Mouse (Mus musculus) MEL-GATA-1-ER (cell line): Measurements from ENCODE around the gene Lmx1b.

Experiments
- DNase-seq: peaks from one replicate; pipeline ENCODE4 v3.0.0-alpha.2; 2012; ENCODE audit warnings: low read depth; ENCODE audit errors: extremely low read depth

The Lmx1b gene

DNA sequence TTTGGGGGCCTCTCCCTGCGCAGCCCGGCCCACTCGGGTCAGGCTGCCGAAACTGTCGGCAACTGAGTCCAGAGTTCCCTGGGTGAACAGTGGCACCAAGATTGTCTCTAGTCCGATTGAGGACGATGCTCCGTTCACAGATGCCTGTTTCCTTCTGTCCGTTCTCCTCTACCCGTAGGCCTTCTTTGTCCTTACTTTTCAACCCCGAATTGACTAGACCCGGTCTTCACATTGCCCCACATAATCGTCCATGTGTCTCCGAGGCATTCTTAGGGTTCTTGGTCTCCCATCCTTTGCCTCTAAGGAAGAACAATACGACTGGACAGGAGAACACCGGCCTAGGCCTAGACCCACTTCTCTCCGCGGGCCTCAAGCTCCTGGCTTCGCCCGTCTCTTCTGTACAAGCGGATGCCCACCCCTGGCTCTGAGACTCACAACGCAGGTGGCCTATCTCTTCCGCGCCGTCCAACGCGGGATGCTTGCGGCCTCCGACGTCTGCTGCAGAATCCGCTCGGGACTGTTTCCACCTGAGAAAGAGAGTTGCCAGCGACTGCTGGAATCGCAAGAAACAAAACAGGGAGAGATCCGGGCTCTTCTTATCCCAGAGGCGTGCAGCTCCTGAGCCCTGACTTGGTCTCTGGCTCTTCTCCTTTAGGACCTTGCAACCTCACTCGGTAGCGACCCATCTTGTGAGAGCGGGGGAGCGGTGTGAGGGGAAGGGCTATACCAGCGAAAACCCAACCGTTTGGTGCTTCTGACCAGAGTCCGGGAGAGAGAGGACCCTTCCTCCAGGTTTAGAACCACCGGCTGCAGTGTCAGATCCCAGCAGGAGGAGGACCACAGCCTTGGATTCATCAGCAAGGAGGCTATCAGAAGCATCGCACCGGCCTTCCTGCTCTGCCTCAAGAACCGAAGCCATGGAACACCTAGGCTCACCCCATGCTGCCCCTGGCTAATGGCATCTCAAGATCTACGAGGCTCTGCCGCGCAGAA lies 3.7 kb upstream of the Lmx1b start:
- no peak for DNase-seq

DNA sequence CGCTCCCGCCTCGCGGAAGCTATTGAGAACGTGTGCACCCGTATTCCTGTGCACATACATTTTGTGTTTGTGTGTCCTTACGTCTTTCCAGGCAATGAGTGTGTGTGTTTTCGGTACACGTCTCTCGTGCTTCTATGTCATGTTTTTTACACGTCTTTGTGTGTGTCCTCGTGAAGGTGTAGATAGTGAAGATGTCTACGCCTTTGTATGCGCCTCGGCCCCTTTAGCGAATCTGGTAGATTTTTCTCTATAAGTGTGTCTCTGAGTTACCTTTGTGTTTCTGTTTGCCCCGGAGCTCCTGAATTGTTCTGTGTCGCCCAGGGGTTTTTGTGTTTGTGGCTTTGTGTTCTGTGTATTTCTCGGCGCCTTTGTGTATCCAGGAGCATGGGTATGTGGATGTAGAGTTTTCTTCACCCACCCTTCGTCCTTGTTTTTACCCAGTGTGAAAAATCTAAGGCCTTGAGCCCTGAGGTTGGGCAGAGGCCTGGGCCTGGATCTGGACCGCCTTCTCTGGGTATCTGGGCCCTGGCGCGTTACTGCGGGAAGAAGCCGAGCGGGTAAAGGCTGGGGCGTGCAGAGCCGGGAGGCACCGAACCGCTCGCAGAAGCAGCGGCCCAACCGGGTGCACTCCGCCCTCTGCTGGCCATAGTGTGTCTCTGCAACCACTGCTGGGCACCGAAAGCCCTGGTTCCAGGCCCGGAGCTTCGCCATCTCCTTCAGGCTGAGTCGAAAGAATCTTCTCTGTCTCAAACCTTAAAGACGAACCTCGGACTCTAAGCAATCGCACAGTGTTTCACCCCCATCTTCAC lies 2.5 kb upstream of the Lmx1b start:
- DNase-seq = no peak

DNA sequence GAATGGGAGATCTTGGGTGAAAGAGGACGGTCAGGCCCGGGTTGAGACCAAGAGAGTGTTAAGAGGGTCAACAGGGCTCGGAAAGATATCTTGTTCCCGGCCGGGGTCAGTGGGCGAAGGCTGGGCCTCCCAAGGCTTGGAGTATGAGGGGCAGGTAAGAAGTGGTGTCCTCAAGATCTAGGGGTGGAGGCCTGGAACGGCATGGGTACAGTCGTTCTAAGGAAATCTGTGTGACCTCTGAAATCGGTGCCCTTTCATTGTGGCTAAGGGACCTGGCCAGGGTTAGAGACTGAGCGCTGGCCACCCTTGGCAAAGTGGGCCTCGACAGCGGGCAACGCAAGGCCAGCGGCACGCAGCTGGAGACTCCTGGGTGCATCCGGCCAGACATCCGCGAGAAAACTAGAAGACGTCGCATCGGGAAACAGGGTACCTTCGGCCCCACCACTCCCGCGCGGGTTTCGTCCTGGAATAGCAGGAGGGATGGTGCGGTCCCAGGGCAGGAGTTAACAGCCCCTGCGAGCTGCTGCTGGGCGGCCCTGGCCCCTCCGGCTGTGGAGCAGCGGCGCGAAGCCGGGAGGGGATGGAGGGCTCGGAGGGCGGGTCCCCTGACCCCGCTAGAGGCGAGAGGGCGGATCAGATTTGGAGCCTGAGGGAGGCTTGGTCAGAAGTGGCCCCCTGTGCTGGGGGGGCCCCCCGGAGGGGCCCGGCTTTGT lies 1.7 kb upstream of the Lmx1b start:
- DNase-seq = no peak

DNA sequence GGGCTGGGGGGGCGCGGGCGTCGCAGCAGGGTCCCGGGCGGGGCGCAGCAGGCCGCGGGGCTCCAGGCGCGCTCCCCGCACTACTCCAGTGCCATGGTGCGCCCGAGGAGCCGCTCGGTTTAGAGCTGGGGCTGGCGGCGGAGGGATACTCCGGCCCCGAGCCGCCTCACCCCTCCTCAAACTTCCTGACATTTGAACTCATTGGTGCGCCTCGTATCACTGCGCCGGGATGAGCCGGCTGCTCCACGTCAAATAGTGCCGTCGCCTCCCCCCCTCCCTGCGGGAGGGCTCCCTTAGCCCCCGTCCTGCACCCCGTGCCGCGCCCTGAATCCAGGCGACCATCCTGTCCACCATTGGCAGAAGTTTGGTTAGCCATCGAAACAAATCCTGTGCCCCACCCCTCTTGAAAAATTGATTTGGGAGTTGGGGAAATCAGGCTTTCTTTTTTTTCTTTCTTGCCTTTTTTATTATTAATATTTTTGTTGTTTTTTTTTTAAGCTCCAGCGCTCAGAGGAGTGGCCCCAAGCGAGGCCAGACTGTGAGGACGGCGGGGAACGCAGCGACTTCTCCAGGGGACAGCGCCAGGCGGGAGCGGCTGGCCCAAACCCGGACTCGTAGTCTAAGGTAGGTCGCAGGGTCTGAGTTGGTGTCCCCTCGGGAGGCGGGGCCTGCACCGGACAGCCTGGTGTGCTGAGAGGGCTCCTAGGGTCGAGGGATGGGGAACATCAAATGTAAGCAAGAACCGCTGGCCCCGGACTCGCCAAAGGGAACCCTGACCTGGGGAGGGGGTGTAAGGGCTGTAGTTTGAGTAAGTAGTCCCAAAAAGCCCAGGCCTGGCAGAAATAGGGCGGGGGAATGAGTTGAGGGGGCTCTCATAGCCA lies 907 bp upstream of the Lmx1b start:
- DNase-seq = no peak

DNA sequence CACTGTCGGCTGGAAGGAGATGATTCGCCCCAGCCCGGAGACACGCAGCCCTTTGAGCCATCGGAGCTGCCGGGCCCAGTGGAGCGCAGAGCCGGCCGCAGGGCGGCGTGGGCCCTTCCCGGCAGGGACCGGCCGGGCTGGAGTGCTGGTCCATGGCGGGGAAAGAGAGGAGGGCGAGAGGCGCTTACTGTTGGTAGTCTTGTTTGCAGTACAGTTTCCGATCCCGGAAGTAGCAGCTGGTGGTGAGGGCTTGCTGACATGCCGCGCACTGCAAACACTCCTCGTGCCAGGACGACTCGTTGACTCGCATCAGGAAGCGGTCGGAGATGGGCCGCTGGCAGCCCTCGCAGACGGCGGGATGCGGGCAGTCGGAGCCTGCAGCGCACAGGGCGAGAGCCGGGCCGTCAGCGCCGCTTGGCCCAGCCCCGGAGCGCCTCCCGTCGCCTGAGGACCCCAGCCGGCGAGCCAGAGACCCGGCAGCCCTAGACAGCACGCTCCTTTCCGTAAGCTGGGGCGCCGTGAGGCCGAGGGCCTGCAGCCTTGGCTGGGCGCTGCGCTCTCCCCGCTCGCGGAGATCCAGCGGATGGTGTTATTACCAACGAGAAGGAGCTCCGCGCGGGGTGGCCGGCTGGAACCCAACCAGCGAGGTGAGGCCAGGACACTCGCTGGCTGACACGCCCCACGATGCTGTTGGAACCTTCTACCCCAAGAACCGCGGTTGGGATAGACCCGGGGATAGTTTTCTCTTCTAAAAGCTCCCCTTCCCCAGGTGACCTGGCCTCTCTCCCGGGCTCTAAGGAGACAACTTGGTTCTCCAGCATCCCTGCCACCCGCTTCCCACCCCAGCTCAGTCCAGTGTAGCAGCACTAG lies 775 bp downstream of the Lmx1b start:
- no peak for DNase-seq

DNA sequence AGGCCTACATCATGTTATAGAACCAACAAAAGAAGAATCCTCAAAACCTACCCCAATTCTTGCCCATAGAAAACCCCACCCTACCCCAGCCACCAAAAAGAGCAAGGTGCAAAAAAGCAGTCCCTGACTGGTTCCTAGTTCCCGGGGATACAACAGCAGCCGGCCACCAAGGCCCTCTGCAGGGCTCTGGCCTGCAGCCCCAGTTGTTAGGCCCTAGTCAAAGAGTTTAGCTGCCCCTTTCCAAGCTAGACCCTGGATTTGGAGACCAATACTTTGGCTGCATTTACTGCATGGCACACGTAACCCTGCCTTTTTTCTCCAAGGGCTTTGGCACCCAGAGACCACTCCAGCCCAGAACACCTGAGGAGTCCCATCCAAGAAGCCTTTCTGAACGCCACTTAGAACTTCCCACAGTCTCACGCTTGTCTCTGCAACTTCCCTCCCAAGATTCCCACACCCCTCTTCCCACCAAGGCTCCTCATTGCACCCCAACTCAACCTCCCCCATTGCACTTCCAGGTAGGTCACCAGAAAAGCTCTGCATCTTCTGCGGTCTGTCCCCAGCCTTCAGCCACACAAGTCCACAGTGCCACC lies 2.1 kb downstream of the Lmx1b start:
- no peak for DNase-seq

DNA sequence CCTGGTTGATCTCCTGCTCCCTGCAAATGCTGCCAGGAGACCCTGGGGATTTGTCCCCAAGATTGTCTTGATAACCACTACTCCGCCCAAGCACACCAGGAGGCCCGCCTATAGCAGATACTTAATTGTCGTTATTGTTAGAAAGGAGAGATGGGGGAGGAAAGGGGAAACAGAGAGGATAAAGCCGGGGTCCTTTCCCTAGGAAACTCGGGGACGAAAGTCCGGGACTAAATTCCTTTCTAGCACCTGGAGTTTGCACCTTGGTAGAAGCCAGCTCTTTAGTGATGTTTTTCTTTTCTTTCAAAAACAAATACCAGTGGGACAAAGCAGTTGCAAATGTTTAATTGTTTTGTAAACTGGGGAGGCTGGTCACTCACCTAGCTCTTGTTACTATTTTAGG lies 3.0 kb downstream of the Lmx1b start:
- DNase-seq = no peak

DNA sequence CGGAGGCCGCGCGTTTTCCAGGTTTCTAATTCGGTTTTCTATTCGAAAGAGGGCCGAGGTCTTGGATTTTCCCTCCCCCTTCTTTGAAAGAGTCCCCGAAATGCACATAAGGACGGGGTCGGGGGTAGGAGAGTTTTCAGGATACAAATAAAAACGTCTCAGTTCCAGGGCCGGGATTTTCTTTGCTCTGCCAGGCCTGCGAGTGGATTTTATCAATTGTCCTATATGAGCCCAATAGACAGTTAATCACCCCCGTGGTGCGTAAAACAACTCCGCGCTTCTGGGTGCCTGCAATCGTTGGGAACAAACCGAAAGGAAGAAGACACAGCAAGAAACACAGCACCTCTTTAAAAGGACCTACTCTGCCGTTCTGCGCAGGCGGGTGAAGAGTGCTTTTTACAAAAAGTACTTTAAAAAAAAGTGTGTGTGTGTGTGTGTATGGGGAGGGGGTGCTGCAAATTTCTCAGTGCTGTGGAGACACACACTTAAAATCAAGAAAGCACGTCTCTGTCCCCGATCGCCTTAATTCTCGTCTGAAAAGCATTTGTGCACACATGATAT lies 3.6 kb downstream of the Lmx1b start:
- DNase-seq = no peak

DNA sequence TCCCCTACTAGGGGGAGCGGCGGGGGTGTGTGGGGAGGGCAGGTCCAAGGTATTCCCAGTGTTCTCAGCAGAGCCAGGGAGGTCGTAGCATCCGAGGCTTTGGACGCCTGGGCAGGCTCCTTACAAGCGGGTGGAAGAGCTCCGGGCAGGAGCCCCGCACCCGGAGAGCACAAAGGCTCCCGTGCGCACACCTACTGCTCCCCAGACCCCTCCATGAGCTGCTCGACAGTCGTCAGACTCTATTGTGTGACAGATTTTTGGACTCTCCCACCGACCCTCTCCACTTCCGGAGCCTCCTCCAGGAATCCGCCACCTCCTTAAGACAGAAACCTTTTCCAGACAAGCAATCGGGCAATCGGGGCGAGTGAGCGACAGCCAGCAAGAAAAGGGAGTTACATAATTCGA lies 4.2 kb downstream of the Lmx1b start:
- DNase-seq = no peak

DNA sequence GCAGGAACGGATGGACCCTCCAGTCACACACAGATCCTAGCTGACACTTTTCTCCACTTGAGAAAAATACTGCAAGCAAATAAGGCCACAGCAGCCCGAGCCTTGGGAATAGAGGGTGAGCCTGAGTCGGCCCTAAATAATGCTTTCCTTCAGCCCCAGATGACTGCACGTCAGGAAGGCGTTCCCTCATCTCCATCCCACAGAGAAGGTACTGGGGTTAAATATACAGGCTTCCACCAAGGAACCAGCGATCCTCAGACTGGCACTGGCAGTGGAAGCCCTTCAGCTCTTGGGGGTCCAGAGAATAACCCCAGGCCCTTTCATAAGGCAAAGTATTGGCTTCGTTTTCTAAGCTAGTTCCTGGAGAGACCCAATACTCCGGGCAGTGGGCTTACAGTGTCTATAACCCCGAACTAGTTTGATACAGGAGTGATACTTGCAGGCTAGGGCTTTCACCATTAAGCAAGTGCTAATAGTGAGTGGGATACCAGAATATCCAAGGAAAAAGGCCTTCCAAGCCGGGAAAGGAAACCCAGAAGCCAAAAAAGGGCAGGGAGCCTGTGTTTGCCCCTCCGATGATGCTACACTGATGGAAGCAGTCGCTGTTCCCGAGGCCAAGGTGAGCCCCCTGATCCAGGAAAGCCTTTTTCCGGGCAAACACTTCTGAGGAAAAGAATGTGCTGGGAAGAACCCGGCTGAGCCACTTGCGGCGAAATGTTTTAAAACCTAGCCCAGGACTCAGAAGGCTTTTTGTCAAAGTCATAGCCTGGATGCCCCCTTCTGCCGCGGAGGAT lies 4.8 kb downstream of the Lmx1b start:
- no peak for DNase-seq

DNA sequence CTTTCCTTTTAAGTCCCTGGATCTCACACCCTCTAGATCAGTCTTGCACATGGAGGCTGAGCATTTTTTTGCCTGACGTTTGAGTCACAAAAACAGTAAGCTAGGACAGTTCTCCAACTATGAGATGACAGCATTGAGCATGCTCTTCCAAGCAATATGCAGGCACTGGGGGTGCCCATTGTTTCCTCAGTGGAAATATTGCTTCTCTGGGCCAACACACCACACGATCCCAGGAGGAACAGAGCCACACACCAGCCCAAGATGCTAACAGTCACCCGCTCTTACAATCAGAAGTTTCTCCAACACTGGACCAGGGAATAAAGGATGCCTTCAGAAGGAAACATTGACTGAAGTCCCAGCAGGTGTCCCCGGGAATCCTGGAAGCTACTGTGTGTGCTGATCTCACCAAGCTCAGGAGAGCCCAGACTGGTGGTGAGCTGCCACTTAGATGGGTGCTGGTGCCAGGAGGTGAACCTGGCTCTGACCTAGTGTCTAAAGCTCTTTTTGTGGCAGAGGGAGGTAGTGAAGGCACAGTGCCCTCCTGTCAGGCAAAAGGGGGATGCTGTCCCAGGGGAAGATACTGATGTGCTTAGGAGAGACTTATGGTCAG lies 5.7 kb downstream of the Lmx1b start:
- no peak for DNase-seq

DNA sequence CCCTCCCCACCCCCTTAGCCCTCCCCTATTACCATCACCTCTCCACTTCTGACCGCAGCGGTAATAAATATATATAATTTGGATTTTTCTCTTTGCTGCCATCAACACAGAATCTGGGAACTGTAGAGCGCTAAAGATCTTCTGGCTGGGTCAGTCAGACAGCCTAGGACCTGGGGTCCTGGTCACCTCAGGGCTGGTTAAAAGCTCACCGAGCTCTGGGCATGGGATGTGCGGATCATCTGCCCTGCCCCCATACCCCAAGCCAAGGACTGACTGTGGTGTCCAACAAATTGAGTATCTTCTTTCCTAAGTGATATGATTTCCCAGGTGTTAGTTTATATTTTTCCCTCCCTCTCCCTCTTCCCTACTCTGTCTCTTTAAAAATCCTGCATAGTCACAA lies 6.4 kb downstream of the Lmx1b start:
- no peak for DNase-seq

DNA sequence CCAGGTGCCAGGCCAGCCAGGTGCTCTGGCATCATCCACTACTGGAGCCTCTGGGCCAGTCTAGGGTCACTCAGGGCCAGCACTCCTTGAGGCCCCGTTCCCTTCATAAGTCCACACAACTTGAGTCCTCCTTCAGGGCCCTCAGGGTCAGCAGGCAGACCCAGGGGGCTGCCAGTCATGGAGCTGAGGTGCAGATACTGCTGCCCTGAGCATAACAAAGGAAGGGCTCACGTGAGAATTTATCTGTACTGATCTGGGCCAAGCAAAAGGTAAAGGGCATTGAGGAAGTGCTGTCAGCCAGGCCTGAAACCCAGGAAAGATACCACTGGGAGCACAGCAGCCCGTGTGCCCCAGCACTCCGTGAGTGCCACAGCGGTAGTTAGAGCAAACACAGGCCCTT lies 7.1 kb downstream of the Lmx1b start:
- DNase-seq = no peak

DNA sequence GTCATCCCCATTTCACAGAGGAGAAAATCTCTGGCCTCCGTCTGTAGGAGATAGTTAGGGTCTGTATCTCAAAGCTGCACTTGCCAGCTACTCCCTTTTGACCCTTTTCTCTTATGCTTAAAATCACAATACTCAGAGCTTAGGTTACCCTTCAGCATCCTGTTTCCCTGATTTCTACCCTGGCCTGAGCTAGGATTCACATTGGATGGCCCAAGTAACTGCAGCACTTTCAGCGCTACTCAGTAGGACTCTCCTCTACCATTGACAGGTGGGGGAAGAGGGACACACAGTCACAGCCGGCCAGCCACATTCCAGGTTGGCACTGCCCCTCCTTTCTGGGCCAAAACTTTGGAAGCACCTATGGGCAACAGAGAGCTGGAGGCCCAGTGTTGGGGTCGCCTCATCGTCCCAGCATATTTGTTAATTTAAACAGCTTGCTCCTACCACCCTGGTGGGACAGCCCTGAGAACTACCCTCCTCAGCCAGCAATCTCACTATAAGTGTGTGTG lies 7.7 kb downstream of the Lmx1b start:
- no peak for DNase-seq

DNA sequence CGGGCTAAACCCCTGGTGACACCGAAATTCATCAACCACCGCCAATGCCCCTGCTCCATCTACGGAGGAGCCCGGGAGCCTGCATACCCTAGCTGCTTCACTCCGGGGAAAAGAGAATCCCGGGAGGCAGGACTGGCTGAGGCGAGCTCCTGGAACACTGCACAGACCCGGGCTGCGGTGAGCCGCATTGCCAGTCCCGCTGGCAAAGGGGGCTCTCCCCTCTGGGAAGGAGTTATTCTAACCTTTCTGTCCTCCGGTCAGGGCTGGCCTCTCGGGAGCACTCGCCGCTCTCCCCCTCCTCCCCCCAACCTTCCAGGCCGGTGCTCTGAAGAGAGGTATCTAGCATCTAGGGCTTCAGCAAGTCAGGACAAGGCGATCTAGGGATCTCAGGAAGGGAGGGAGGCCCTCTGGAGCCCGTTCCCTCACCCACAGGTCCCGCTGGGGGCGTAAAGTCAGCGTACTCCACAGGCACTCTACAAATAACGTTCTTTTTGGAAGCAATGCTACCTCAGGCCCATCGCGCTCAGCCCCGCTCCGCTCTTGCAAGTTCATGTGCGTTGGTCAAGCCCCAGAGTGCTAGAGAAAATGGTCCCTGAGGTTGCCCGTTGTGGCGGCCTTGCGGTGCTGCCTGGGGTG lies 8.5 kb downstream of the Lmx1b start:
- DNase-seq = no peak

DNA sequence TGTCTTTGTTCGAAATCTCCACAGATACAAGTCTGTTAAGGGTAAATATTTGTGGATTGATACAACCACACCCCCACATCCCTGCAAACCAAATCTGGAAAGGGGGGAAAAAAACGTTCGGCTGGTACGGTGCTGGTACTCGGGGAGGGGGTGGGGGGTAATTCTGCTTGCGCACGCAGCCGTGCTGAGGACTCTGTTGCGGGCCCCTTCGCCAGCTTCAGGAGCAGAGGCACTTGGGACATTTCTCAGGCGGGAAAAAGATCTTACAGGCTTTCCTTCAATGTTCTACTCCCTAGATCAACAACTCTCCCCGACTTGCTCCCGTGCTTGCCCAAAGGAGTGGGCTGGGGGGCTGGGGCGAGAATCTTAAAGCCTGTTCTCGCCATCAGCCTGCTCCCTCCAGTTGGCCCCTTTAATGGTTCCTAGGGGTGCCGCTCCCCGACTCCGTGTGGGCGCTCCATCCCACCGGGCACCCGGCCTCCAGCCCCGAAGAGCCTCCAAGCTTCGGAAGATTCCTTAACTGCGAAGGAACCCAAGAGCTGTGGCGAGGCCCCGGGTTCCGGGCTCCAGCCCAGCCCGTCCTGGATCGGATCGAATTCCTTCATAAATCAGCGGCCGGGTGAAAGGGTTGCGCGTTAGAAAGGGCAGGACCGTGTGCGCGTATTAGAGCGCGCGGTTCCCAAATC lies 9.1 kb downstream of the Lmx1b start:
- DNase-seq = no peak
